Mouse (Mus musculus) bone marrow, adult 2 months (tissue): ENCODE results near the gene Mybph. TPM values are rescaled to one million over a fixed set of nuclear protein-coding genes. Genes with fewer than 3 reads are reported as not detected.
A peak's percentile ranks its signal among the peaks of the same experiment; 100 is the strongest.

Source experiments
- H3K27ac ChIP-seq: fragments of 200-500 bp; 2 replicates; pipeline ENCODE4 v1.5.1; 2012; ENCODE audit warnings: low read depth, mild to moderate bottlenecking, control low read depth, inconsistent platforms, low read length; ENCODE audit not compliant: control insufficient read depth, poor library complexity, insufficient read depth
- H3K4me1 ChIP-seq: fragments of 200-500 bp; 2 replicates; pipeline ENCODE4 v1.6.1; 2011; ENCODE audit warnings: low read length; ENCODE audit not compliant: control insufficient read depth, insufficient read depth
- H3K4me3 ChIP-seq: fragments of 200-500 bp; replicated peaks from 2 replicates; pipeline ENCODE3; 2011; ENCODE audit warnings: mild to moderate bottlenecking, low read depth, low read length, control low read depth; ENCODE audit not compliant: control insufficient read depth
- CTCF ChIP-seq: fragments of 200-500 bp; IDR thresholded peaks from 2 replicates; pipeline ENCODE4 v1.5.1; 2011; ENCODE audit warnings: low read length, control low read depth; ENCODE audit not compliant: control insufficient read depth, insufficient read depth
- POLR2A ChIP-seq: fragments of 200-500 bp; IDR thresholded peaks from 2 replicates; pipeline ENCODE4 v1.6.1; 2011; ENCODE audit warnings: low read depth, mild to moderate bottlenecking, control low read depth, low read length, borderline replicate concordance; ENCODE audit not compliant: control insufficient read depth
- WGBS: fragments of 180-500 bp; shearing (Covaris S2); methylation state at CpG from one replicate; pipeline ENCODE4 v1.1.7; 2018; 5-methylcytosine and 5-hydroxymethylcytosine counted together
- polyA plus RNA-seq: library from polyadenylated mRNA; stranded (reverse); fragments of >200 nt; gene quantifications from 2 replicates; pipeline ENCODE4 v1.2.4, GENCODE M21; 2011; ENCODE audit warnings: low replicate concordance; ENCODE audit not compliant: missing spikeins, insufficient read depth, insufficient read length

The Mybph gene
- not detected in 2 replicates for polyA plus RNA-seq

GRCm38 (mm10) chr1:134193126-134193525, at the start of gene Mybph:
Gene Mybph (plus strand): TSS chr1:134193448.
- WGBS = 58% methylated on average over 1 of the region's 1 CpGs
- H3K4me3 ChIP-seq = no peak within 1 kb of the TSS

GRCm38 (mm10) chr1:134146066-134146465, 47.2 kb upstream of the Mybph start:
- 83% methylated on average over 8 of the region's 8 CpGs for WGBS
- Histone ChIP-seq H3K4me3 (no peak overlapping the region), H3K27ac (no peak overlapping the region), H3K4me1 (no peaks in the 10 kb centered on the region)
- TF ChIP-seq POLR2A = no peak
- TF ChIP-seq CTCF = no peak

More at GRCm38 (mm10) chr1:134193126-134193525, at the start of gene Mybph:
- no peak within 1 kb of the TSS for H3K27ac ChIP-seq
- H3K4me1 ChIP-seq = peaks cover 6% of the 10 kb centered on the region
- no peak for TF ChIP-seq CTCF
- no peak for TF ChIP-seq POLR2A

GRCm38 (mm10) chr1:134150076-134150475, 43.2 kb upstream of the Mybph start:
- Histone ChIP-seq H3K4me3 (no peak overlapping the region), H3K4me1 (no peaks in the 10 kb centered on the region), H3K27ac (no peak overlapping the region)
- 67% methylated on average over 8 of the region's 8 CpGs for WGBS
- TF ChIP-seq POLR2A (no peak), CTCF (no peak)

- Histone ChIP-seq H3K27ac (no peak overlapping the region), H3K4me3 (no peak overlapping the region), H3K4me1 (no peaks in the 10 kb centered on the region)
- 64% methylated on average over 9 of the region's 9 CpGs for WGBS
- no peak for TF ChIP-seq POLR2A
- no peak for TF ChIP-seq CTCF
These were observed 42.5 kb upstream of the Mybph start for GRCm38 (mm10) chr1:134150745-134151144.

GRCm38 (mm10) chr1:134151655-134152412, 41.4 kb upstream of the Mybph start:
- no peak overlapping the region for H3K4me3 ChIP-seq
- 26% methylated on average over 13 of the region's 13 CpGs for WGBS
- no peak overlapping the region for H3K27ac ChIP-seq
- no peaks in the 10 kb centered on the region for H3K4me1 ChIP-seq
- TF ChIP-seq POLR2A = no peak
- TF ChIP-seq CTCF = peak; percentile 68

- TF ChIP-seq CTCF = no peak
- 69% methylated on average over 21 of the region's 21 CpGs for WGBS
- no peak overlapping the region for H3K27ac ChIP-seq
- H3K4me3 ChIP-seq = no peak overlapping the region
- no peaks in the 10 kb centered on the region for H3K4me1 ChIP-seq
These were observed 40.3 kb upstream of the Mybph start for GRCm38 (mm10) chr1:134152626-134153590.

GRCm38 (mm10) chr1:134154121-134154520, 39.1 kb upstream of the Mybph start:
- no peak for TF ChIP-seq CTCF
- no peak for TF ChIP-seq POLR2A
- Histone ChIP-seq H3K27ac (no peak overlapping the region), H3K4me3 (no peak overlapping the region), H3K4me1 (no peaks in the 10 kb centered on the region)
- WGBS = 81% methylated on average over 3 of the region's 3 CpGs

- H3K4me3 ChIP-seq = no peak overlapping the region
- H3K4me1 ChIP-seq = no peaks in the 10 kb centered on the region
- WGBS = 53% methylated on average over 3 of the region's 3 CpGs
- TF ChIP-seq POLR2A (no peak), CTCF (0 out of 2 replicates have a peak, but pooled peaks have one; percentile 5)
- no peak overlapping the region for H3K27ac ChIP-seq
These were observed 38.6 kb upstream of the Mybph start for GRCm38 (mm10) chr1:134154655-134155054.
